Mouse (Mus musculus) telencephalon, adult 2 months (tissue): ENCODE data around the gene Ppard.

Experiments used
- DNase-seq: peaks from one replicate; pipeline ENCODE4 v3.0.0-alpha.2; 2011; ENCODE audit warnings: low read depth, low spot score

Gene Ppard

GRCm38 (mm10) chr17:28255651-28256050 is 23.2 kb downstream of the Ppard start:
- DNase-seq, result no peak

- DNase-seq, result no peak
These were observed 24.3 kb downstream of the Ppard start for GRCm38 (mm10) chr17:28256651-28257328.

GRCm38 (mm10) chr17:28258325-28258724 is 25.8 kb downstream of the Ppard start:
- DNase-seq, result no peak

- no peak for DNase-seq
These were observed 27.5 kb downstream of the Ppard start for GRCm38 (mm10) chr17:28259890-28260542.

GRCm38 (mm10) chr17:28260543-28260909 is 28.0 kb downstream of the Ppard start:
- no peak for DNase-seq

DNA sequence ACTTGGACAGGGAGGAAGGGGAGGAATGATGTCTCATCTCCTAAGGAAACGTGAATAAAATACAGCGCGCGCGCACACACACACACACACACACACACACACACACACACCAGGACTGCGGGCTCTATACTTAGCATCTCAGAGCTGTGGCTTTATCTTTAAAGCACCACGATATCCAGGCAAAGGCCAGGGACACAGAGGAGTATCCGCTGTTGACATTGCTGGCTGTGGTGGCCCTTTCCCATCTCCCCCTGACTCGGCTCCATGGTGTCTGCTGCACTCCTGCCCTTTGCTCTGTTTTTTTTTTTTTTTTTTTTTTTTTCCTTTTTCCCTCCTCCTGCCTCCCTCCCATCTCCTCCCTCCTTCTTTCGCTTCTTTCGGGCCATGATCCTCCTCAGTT is 29.3 kb downstream of the Ppard start:
- DNase-seq, result no peak

DNA sequence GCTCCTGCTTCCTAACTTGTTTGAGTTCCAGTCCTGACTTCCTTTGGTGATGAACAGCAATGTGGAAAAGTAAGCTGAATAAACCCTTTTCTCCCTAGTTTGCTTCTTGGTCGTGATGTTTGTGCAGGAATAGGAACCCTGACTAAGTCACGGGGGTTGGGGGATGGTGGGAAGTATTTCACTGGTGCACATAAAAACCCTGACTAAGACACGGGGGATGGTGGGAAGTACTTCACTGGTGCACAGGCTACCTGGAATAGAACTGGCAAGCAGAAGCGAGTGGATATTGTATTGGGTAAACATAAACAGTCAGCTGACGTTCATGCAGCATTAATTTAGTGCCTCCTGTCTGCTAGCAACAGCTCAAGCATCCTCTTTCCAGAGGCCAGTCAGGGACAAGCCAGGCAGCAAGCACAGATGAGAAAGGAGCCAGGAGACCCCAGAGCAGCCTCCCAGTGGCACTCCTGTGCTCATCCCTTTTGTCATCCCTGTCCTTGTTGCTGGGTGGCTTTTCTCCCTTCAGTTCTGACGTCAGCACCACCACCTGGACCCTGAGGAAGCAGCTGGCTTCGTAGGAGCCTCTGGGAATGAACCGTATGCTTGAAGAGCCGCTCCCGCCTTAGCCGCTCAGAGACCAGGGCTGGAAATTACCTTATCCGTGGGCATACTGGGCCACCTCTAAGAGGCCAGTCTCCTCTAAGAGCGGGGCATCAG is 30.8 kb downstream of the Ppard start:
- DNase-seq, result no peak

- DNase-seq, result no peak
These were observed 34.8 kb downstream of the Ppard start for GRCm38 (mm10) chr17:28267251-28267650.

DNA sequence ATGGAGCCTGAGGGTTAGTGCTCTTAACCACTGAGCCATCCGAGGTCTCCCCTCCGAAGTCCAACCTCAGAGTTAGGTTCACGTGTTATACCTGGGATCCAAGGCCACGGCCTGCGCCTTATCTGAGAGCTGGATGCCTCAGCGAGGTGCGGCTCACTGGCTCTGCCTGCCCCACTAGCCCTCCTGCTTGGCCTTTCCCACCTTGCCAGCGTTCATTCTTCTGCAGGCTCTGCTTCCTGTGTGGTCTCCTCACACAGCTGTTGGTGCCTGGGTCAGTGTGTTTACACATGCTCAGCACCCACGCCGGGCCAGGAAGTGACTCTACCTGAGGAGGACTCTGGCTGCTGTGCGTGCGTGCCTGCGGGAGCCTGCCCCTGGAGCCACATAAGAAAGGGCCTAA is 37.7 kb downstream of the Ppard start:
- no peak for DNase-seq

- DNase-seq, result no peak
These were observed 39.2 kb downstream of the Ppard start for GRCm38 (mm10) chr17:28271537-28272266.

DNA sequence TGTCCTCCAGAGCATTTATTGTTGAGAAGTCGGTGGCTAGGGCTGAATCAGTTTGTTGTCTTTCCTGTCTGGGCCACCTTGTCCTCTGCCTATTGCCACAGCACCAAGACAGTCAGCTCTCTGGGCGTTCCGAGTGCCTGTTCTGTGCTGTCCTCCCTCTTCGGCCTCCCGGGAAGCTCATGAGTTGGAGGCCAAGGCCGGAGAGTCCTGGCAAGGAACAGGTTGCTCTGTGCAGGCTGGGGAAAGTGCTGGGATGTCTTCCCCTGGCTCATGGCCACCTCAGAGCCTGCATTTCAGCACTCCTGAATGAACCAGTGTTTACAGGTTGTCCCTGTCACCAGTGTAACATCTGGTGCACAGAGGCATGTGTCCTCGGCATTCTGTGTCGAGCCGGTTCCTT is 39.8 kb downstream of the Ppard start:
- no peak for DNase-seq

DNA sequence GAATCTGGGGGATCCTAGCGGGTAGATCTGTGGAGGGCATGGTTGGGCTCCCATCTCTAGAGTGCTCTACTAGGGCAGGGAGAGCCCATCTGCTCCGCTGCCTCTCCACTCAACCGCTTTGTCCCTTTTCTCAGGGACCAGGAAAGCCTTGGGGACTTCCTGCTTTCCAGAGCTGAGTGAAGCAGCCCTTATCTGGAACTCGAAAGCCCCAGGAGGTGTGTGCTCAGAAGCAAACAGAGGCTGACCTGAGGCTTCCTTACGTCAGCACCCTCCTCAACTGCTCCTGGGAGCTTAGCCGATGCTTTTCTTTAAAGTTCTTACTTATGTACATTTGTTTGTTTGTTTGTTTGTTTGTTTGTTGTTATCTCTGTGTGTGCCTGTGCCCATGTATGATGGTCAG is 40.3 kb downstream of the Ppard start:
- no peak for DNase-seq

- DNase-seq, result no peak
These were observed 42.2 kb downstream of the Ppard start for GRCm38 (mm10) chr17:28274739-28275138.

DNA sequence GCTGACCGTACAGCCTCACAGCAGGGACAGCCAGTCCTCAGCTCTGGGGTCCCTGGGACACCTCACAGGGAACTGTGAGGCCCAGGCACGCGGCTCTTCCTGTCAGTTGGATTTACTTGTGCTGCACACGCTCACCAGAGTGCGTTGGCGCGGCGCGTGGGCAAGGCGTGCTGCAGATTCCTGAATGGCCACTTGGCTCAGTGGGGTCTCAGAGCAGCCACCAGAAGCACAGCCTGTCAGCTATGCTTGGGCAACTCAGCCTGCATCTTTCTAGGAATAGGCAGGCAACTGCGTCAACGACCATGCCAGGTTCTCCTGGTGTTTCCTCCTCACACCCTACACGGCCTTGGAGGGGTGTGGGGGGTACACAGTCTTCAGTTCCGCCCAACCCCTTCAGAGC is 44.7 kb downstream of the Ppard start:
- DNase-seq, result no peak

DNA sequence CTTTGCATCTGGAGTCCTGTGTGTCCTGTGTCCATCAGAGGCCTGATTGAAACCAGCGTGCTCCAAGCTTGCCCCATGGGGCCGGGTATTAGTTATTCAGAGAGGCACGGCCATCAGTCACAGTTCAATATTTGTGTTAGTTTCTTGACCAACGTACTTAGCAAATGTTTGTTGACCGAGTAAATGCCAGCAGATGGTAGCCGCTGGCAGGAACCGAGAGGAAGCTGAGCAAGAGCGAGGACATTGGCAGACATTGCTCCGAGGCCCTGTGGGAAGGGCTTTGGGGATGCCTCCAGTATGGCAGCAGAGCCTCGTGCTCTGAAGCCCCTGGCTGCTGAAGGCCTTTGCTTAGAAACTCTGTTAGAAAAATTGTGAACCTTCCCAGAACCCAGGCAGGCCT is 45.2 kb downstream of the Ppard start:
- no peak for DNase-seq

GRCm38 (mm10) chr17:28278156-28278555 is 45.7 kb downstream of the Ppard start:
- no peak for DNase-seq

DNA sequence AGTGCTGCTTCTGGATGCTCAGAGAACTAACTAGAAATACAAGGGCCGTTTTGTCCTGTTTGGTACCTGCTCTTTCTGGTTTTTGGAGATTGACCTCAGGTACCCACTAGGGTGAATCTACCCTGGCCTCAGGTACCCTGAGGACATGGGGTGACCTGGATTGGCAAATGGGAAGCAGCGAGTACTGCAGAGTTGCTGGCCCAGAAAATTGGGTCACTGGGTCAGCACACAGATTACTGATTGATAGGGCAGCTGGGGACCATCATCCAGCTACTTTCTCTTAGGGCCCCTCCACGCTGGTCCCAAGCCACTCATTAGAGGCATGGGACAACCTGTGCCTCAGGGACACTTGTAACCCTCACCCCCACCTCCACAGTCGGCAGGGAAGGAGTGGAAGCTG is 46.7 kb downstream of the Ppard start:
- no peak for DNase-seq

DNA sequence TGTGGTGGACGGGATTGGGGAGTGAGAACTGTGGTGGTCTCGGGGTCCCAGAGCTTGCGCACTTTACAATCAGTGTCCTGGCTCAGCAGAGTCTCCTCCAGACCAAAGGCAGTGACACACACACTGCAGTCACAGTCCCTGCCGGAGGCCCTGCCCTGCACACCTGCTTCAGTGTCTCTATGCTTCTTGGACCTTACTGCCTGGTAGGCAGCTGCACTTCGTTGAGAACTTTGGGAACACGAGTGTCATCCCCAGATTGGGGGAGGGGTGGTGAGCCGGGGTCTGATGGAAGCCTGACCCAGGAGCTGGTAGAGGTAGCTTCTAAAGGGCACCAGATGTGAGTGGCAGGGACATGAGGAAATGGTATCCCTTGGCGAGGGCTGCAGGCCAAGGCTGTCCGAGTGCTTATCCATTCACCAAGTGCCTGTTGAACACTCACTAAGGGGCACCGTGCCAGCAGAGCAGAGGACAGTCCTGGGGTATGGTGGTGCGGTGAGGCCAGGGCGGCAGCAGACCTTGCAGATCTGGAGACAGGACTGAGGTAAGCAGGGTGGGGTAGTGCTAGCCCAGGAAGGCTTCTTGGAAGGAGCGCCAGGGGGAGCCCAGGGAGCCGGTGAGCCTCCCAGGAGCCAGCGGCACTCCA is 47.4 kb downstream of the Ppard start:
- DNase-seq, result no peak

DNA sequence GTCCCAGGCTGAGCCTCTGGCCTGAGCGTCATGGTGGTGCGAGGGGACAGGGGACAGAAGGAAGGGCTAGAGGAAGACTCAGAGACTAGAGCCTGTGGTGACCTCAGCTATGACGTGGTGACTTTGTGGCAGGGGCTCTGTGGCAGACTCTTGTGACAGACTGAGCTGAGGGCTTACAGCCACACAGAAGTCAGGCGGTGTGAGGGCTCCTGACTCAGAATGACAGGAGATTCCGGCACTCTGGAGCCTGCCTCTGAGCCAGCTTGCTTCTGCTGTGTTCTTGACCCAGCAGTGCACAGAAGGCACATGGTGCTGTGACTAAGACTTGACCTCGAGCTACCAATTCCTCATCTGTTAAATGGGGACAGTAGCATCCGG is 47.9 kb downstream of the Ppard start:
- no peak for DNase-seq

DNA sequence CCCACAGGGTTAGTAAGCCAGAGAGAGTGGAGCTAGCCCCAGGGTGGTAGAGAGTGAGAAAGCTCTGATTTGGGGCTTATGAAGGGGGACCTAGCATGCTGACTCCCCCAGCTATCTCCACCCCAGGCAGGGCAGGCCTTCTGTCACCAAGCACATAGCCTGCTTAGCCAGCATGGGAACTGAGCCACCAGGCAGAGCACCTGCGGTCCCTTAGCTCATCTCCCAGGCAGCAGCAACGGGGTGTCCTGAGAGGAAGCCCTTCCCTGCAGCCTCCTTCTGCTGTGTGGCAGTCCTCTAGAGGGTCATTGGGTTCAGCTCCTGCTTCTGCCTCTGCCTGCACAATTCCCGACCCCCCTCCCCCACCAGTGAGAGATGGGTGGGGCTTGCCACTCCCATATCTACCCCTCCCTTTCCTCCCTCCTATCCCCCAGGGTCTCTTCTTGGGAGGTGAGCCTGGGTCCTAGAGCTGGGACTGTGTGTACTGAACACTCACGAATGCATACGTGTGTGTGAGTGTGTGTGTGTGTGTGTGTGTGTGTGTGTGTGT is 48.4 kb downstream of the Ppard start:
- no peak for DNase-seq

DNA sequence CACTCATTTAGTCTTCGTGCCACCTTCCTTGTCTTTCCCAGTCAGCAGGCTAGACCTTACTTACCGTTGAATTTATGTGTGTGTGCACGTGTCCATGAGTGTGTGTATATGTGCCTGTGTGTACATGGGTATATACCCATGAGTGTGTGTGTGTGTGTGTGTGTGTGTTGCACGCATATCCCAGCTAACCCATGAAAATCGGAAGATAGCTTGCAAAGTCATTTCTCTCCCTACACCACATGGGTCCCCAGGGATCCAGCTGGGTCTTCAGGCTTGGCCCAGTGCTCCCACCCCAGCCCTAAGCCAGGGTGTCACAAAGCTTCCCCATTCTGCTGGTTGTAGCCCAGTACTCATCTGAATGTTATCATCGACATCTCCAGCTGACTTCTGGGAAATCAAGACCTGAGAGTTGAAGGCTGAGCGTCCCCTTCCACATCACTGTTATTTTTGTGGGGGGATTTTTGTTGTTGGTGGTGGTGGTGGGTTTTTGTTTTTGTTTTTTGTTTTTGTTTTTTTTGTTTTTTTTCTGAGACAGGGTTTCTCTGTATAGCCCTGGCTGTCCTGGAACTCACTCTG is 49.5 kb downstream of the Ppard start:
- no peak for DNase-seq
